In genomic region chr17:75434871-75435270, GRCm38 (mm10) we compare ENCODE assay signal across 24 mouse cellular contexts. TPM values are rescaled to one million over a fixed set of nuclear protein-coding genes. Genes with fewer than 3 reads are reported as not detected.
DNase-seq lines count a peak whose midpoint lies in the region; ATAC-seq and TF ChIP-seq lines count a peak whose summit lies in the region.
"Had no signal": no experiment of that assay in that cellular context is flagged by ENCODE, and none has a peak within 500 bp of the region (broad histone marks: within the 10 kb centered on the region; RNA-seq: fewer than 3 reads in every experiment).

No protein-coding gene starts in this region.

- no peaks in the 10 kb centered on the region for H3K27me3 ChIP-seq in heart, embryonic 15.5 days
- H3K27me3 ChIP-seq in intestine, postnatal 0 days (replicated peaks; ENCODE audit: control insufficient read depth, insufficient read depth, low read length) = no peaks in the 10 kb centered on the region
- H3K27me3 ChIP-seq: embryonic facial prominence, embryonic 12.5 days; embryonic facial prominence, embryonic 15.5 days; Patski had no signal

- H3K9ac ChIP-seq in heart, embryonic 15.5 days = no peak overlapping the region
- H3K9ac ChIP-seq in intestine, postnatal 0 days (ENCODE audit: low read depth, low read length) = no peak overlapping the region
- H3K9ac ChIP-seq: embryonic facial prominence, embryonic 12.5 days; embryonic facial prominence, embryonic 15.5 days; forebrain, postnatal 0 days; hindbrain, embryonic 14.5 days had no signal

- peak overlapping the region; percentile 38; the same call in 1 of the 2 replicates for H3K27ac ChIP-seq in gastrocnemius, adult 2 months
- H3K27ac ChIP-seq in heart, embryonic 15.5 days = 0 out of 2 replicates have a peak overlapping the region, but pooled peaks have one; percentile 65
- no peak overlapping the region for H3K27ac ChIP-seq in intestine, postnatal 0 days (ENCODE audit: low read depth, low read length)
- H3K27ac ChIP-seq: embryonic facial prominence, embryonic 12.5 days; embryonic facial prominence, embryonic 15.5 days; hindbrain, embryonic 14.5 days; hindbrain, postnatal 0 days had no signal

- no peak for ATAC-seq in heart, embryonic 15.5 days (replicated peaks; ENCODE audit: insufficient number of reproducible peaks, insufficient read depth, low FRiP score, low read depth)
- ATAC-seq in intestine, postnatal 0 days = no peak
- ATAC-seq: forebrain, embryonic 14.5 days; forebrain, postnatal 0 days; hindbrain, postnatal 0 days; inflammation-experienced regulatory T-cells, adult 6 months; Patski had no signal

- intact Hi-C loops in gastrocnemius, adult 2 months (cut with DNase I) = no loop called here

- DNase-seq in gastrocnemius, adult 2 months = no peak
- DNase-seq in gastrocnemius, postnatal 10 days = no peak
- DNase-seq in heart, adult 9 months (ENCODE audit: low spot score in 2 of 2) = no peak
- peak; percentile 53 for DNase-seq in NIH3T3 (ENCODE audit: low read depth)
- DNase-seq: adrenal gland, postnatal 10 days; cerebellum, adult 11 months; cerebellum, adult 2 months; cerebellum, adult 9-11 months; cerebellum, postnatal 25 days; forebrain, postnatal 0 days; gastrocnemius, postnatal 36 days had no signal

- WGBS in heart, embryonic 15.5 days = 74% methylated on average over 3 of the region's 3 CpGs
- WGBS in intestine, postnatal 0 days = 71% methylated on average over 3 of the region's 3 CpGs

- no peaks in the 10 kb centered on the region for H3K9me3 ChIP-seq in heart, embryonic 15.5 days (replicated peaks)
- no peaks in the 10 kb centered on the region for H3K9me3 ChIP-seq in intestine, postnatal 0 days (ENCODE audit: control insufficient read depth)
- H3K9me3 ChIP-seq: embryonic facial prominence, embryonic 12.5 days; embryonic facial prominence, embryonic 15.5 days had no signal

- no peaks in the 10 kb centered on the region for H3K36me3 ChIP-seq in heart, embryonic 15.5 days
- no peaks in the 10 kb centered on the region for H3K36me3 ChIP-seq in intestine, postnatal 0 days (ENCODE audit: control insufficient read depth, insufficient read depth)
- H3K36me3 ChIP-seq: embryonic facial prominence, embryonic 12.5 days; embryonic facial prominence, embryonic 15.5 days had no signal

- no peak overlapping the region for H3K4me2 ChIP-seq in heart, embryonic 15.5 days
- no peak overlapping the region for H3K4me2 ChIP-seq in intestine, postnatal 0 days (replicated peaks; ENCODE audit: low read depth)
- H3K4me2 ChIP-seq: embryonic facial prominence, embryonic 12.5 days; embryonic facial prominence, embryonic 15.5 days; heart, embryonic 11.5 days; hindbrain, embryonic 14.5 days had no signal

- no peak for TF ChIP-seq CTCF in gastrocnemius, adult 2 months (IDR thresholded peaks at IDR 0.05)
- no peak for TF ChIP-seq CTCF in intestine, postnatal 0 days (IDR thresholded peaks at IDR 0.05; ENCODE audit: low read depth)

- H3K4me1 ChIP-seq in heart, embryonic 15.5 days (replicated peaks) = no peaks in the 10 kb centered on the region
- H3K4me1 ChIP-seq in intestine, postnatal 0 days (replicated peaks; ENCODE audit: control insufficient read depth, insufficient read depth, low read length) = no peaks in the 10 kb centered on the region
- H3K4me1 ChIP-seq: embryonic facial prominence, embryonic 15.5 days had no signal

- no peak overlapping the region for H3K4me3 ChIP-seq in gastrocnemius, adult 2 months
- H3K4me3 ChIP-seq in heart, embryonic 15.5 days = no peak overlapping the region
- no peak overlapping the region for H3K4me3 ChIP-seq in intestine, postnatal 0 days (ENCODE audit: low read depth, low read length)
- H3K4me3 ChIP-seq: embryonic facial prominence, embryonic 12.5 days; embryonic facial prominence, embryonic 15.5 days had no signal

RNA-seq across cellular contexts. Expression of gene Rasgrp3, which starts 0.8 kb away (rescaled TPM):
- 10 to 100 TPM; 31.2 to 52.3 TPM for total RNA-seq in gastrocnemius, adult 2 months (2021)
- 10 to 100 TPM; 38.2 to 39.7 TPM for total RNA-seq in gastrocnemius, postnatal 10 days (2021)
- polyA plus RNA-seq in heart, embryonic 15.5 days (2015; fragmentation: Nextera tagmentation; extraction: Ambion mirVana) = 15.4 and 20.1 TPM in 2 replicates
- polyA plus RNA-seq in intestine, postnatal 0 days (2015; fragmentation: Nextera tagmentation; extraction: Ambion mirVana) = 5.1 and 7.4 TPM in 2 replicates
- total RNA-seq: common myeloid progenitor, adult 5-6 weeks; granulocyte monocyte progenitor cell, adult 5-6 weeks; MEL had no signal
